8 mouse cellular contexts compared by ENCODE assay signal in the genomic region with DNA sequence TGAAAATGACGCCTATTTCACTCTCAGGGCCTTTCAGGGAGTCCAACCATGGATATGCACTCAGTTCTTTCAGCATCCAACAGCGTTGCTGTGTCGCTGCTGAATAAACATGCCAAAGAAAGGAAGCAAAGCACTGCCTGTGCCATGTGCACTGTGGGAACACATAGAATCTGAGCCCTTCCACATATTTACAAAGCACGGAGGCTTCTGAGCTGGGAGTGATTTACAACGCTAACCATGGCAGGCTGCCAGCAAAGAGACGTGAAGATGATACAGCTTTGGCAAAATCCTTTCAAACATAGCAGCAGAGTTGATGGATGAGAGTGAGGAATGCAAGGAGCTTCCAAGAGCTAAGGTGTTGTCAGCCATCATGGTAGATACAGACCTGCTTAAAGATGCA.
DNase-seq lines count a peak whose midpoint lies in the region; ATAC-seq and TF ChIP-seq lines count a peak whose summit lies in the region.

No protein-coding gene starts in this region.

- H3K27ac ChIP-seq in hindbrain, embryonic 13.5 days: no peak overlapping the region
- no peak overlapping the region for H3K27ac ChIP-seq in hindbrain, embryonic 12.5 days
- H3K27ac ChIP-seq in forebrain, embryonic 16.5 days (ENCODE audit: low read length): no peak overlapping the region
- no peak overlapping the region for H3K27ac ChIP-seq in limb, embryonic 14.5 days (replicated peaks; ENCODE audit: low read depth, low read length)
- no peak overlapping the region for H3K27ac ChIP-seq in kidney, embryonic 14.5 days (ENCODE audit: low read depth, low read length)

- H3K4me2 ChIP-seq in hindbrain, embryonic 13.5 days: no peak overlapping the region
- no peak overlapping the region for H3K4me2 ChIP-seq in hindbrain, embryonic 12.5 days (replicated peaks)
- H3K4me2 ChIP-seq in forebrain, embryonic 16.5 days (ENCODE audit: low read length): no peak overlapping the region
- H3K4me2 ChIP-seq in limb, embryonic 14.5 days (replicated peaks; ENCODE audit: low read depth, low read length, severe bottlenecking): no peak overlapping the region
- H3K4me2 ChIP-seq in kidney, embryonic 14.5 days (replicated peaks; ENCODE audit: low read depth, low read length): no peak overlapping the region

- 61% methylated on average over 6 of the region's 6 CpGs for WGBS in hindbrain, embryonic 13.5 days
- WGBS in hindbrain, embryonic 12.5 days: 80% methylated on average over 6 of the region's 6 CpGs
- WGBS in forebrain, embryonic 16.5 days: 51% methylated on average over 6 of the region's 6 CpGs
- 65% methylated on average over 6 of the region's 6 CpGs for WGBS in limb, embryonic 14.5 days
- 46% methylated on average over 6 of the region's 6 CpGs for WGBS in kidney, embryonic 14.5 days

- H3K4me1 ChIP-seq in hindbrain, embryonic 13.5 days (replicated peaks): 0 out of 2 replicates have a peak, but pooled peaks cover 8% of the 10 kb centered on the region
- 0 out of 2 replicates have a peak, but pooled peaks cover 2% of the 10 kb centered on the region for H3K4me1 ChIP-seq in hindbrain, embryonic 12.5 days
- peaks cover 7% of the 10 kb centered on the region for H3K4me1 ChIP-seq in forebrain, embryonic 16.5 days (replicated peaks; ENCODE audit: control insufficient read depth, insufficient read depth, low read length)
- H3K4me1 ChIP-seq in limb, embryonic 14.5 days (ENCODE audit: control insufficient read depth, insufficient read depth, low read length): no peaks in the 10 kb centered on the region
- H3K4me1 ChIP-seq in kidney, embryonic 14.5 days (ENCODE audit: control insufficient read depth, insufficient read depth, low read length): no peaks in the 10 kb centered on the region

- no peaks in the 10 kb centered on the region for H3K27me3 ChIP-seq in hindbrain, embryonic 13.5 days
- no peaks in the 10 kb centered on the region for H3K27me3 ChIP-seq in hindbrain, embryonic 12.5 days
- no peaks in the 10 kb centered on the region for H3K27me3 ChIP-seq in forebrain, embryonic 16.5 days (replicated peaks; ENCODE audit: control insufficient read depth, insufficient read depth, low read length)
- no peaks in the 10 kb centered on the region for H3K27me3 ChIP-seq in limb, embryonic 14.5 days (ENCODE audit: control insufficient read depth, insufficient read depth, low read length)
- H3K27me3 ChIP-seq in kidney, embryonic 14.5 days (ENCODE audit: control insufficient read depth, insufficient read depth, low read length): no peaks in the 10 kb centered on the region

- no peak overlapping the region for H3K9ac ChIP-seq in hindbrain, embryonic 13.5 days
- H3K9ac ChIP-seq in hindbrain, embryonic 12.5 days: no peak overlapping the region
- H3K9ac ChIP-seq in forebrain, embryonic 16.5 days (replicated peaks; ENCODE audit: low read depth, low read length): no peak overlapping the region
- H3K9ac ChIP-seq in limb, embryonic 14.5 days (ENCODE audit: low read depth, low read length, severe bottlenecking): no peak overlapping the region
- no peak overlapping the region for H3K9ac ChIP-seq in kidney, embryonic 14.5 days (ENCODE audit: low read depth, low read length)

- H3K36me3 ChIP-seq in hindbrain, embryonic 13.5 days: no peaks in the 10 kb centered on the region
- no peaks in the 10 kb centered on the region for H3K36me3 ChIP-seq in hindbrain, embryonic 12.5 days
- H3K36me3 ChIP-seq in forebrain, embryonic 16.5 days (ENCODE audit: control insufficient read depth, insufficient read depth): no peaks in the 10 kb centered on the region
- no peaks in the 10 kb centered on the region for H3K36me3 ChIP-seq in limb, embryonic 14.5 days (ENCODE audit: control insufficient read depth, insufficient read depth, low read length)
- H3K36me3 ChIP-seq in kidney, embryonic 14.5 days (ENCODE audit: control insufficient read depth, insufficient read depth, low read length): no peaks in the 10 kb centered on the region

- no peaks in the 10 kb centered on the region for H3K9me3 ChIP-seq in hindbrain, embryonic 13.5 days
- H3K9me3 ChIP-seq in hindbrain, embryonic 12.5 days (replicated peaks): no peaks in the 10 kb centered on the region
- H3K9me3 ChIP-seq in forebrain, embryonic 16.5 days (ENCODE audit: control insufficient read depth, low read length): no peaks in the 10 kb centered on the region
- H3K9me3 ChIP-seq in limb, embryonic 14.5 days (ENCODE audit: control insufficient read depth, low read length): no peaks in the 10 kb centered on the region
- no peaks in the 10 kb centered on the region for H3K9me3 ChIP-seq in kidney, embryonic 14.5 days (ENCODE audit: control insufficient read depth, low read length)

- no peak overlapping the region for H3K4me3 ChIP-seq in hindbrain, embryonic 13.5 days
- no peak overlapping the region for H3K4me3 ChIP-seq in hindbrain, embryonic 12.5 days
- H3K4me3 ChIP-seq in forebrain, embryonic 16.5 days (replicated peaks; ENCODE audit: low read length): no peak overlapping the region
- H3K4me3 ChIP-seq in limb, embryonic 14.5 days (replicated peaks; ENCODE audit: low read length): no peak overlapping the region
- no peak overlapping the region for H3K4me3 ChIP-seq in kidney, embryonic 14.5 days (ENCODE audit: low read length)

- peak; percentile 43; the same call in 1 of the 2 replicates for ATAC-seq in hindbrain, embryonic 13.5 days (ENCODE audit: low FRiP score)
- no peak for ATAC-seq in hindbrain, embryonic 12.5 days (ENCODE audit: low FRiP score)
- ATAC-seq in forebrain, embryonic 16.5 days: peak; percentile 92
- ATAC-seq in limb, embryonic 14.5 days (ENCODE audit: low FRiP score, low read depth): no peak
- ATAC-seq in kidney, embryonic 14.5 days (ENCODE audit: low FRiP score, low TSS enrichment): no peak

- no peak for TF ChIP-seq POLR2A in limb, embryonic 14.5 days (IDR thresholded peaks at IDR 0.05; ENCODE audit: borderline replicate concordance, extremely low read depth, insufficient read depth, insufficient read length)

- DNase-seq in adrenal gland, adult (ENCODE audit: inconsistent age in 2 of 2, low spot score in 1 of 2): peak; percentile 80 to 87
- peak; percentile 57 for DNase-seq in limb, embryonic 14.5 days (ENCODE audit: low spot score)
- no peak for DNase-seq in MN1 (ENCODE audit: low spot score)
- DNase-seq in thymus, adult 18-20 months: no peak

Comparison
In these comparisons a context has a peak if more than half of its experiments do, and no peak if none do; other contexts are left out.
1. ATAC-seq: peak in hindbrain, embryonic 13.5 days (single experiment) and forebrain, embryonic 16.5 days (single experiment); none in hindbrain, embryonic 12.5 days (single experiment), limb, embryonic 14.5 days (single experiment) and kidney, embryonic 14.5 days (single experiment).
2. DNase-seq: peak in adrenal gland, adult (2 of 2) and limb, embryonic 14.5 days (single experiment); none in MN1 (single experiment) and thymus, adult 18-20 months (0 of 2).